ENCODE assay signal across 1 mouse cellular context in genomic region chr3:88082663-88083062, GRCm38 (mm10).
TF ChIP-seq lines count a peak whose summit lies in the region.

No protein-coding gene starts in this region.

TF ChIP-seq in CH12.LX, 34 proteins besides CTCF, POLR2A, EP300 and RAD21 (continued from another document):
- no peak for TF ChIP-seq ZKSCAN1 (IDR thresholded peaks at IDR 0.05; ENCODE audit: borderline replicate concordance, low read depth, low read length)
- TF ChIP-seq ZMIZ1 (IDR thresholded peaks at IDR 0.05; ENCODE audit: low read depth, low read length): no peak
- peak; percentile 89 for TF ChIP-seq ETS1 (conservative IDR thresholded peaks at IDR 0.05; ENCODE audit: low read depth, low read length)
- peak; percentile 64; the same call in 1 of the 2 replicates for TF ChIP-seq MAZ (IDR thresholded peaks at IDR 0.05; ENCODE audit: low read depth, low read length)
- 0 out of 2 replicates have a peak, but pooled peaks have one; percentile 57 for TF ChIP-seq RCOR1 (conservative IDR thresholded peaks at IDR 0.05; ENCODE audit: low read depth, low read length)
- TF ChIP-seq CHD1 (IDR thresholded peaks at IDR 0.05; ENCODE audit: low read depth, low read length): peak; percentile 42; the same call in 1 of the 2 replicates
- TF ChIP-seq E2F4 (IDR thresholded peaks at IDR 0.05; ENCODE audit: insufficient replicate concordance, low read depth, low read length): 0 out of 2 replicates have a peak, but pooled peaks have one; percentile 23
- TF ChIP-seq JUN (IDR thresholded peaks at IDR 0.05; ENCODE audit: insufficient read depth, low read depth, low read length): peak; percentile 89
- TF ChIP-seq IRF4 (IDR thresholded peaks at IDR 0.05; ENCODE audit: low read depth, low read length): peak; percentile 77
- peak; percentile 74 for TF ChIP-seq MEF2A (IDR thresholded peaks at IDR 0.05; ENCODE audit: borderline replicate concordance, low read depth, low read length)
- TF ChIP-seq UBTF (IDR thresholded peaks at IDR 0.05; ENCODE audit: low read depth, low read length): no peak
- TF ChIP-seq TCF12 (IDR thresholded peaks at IDR 0.05; ENCODE audit: low read depth, low read length): peak; percentile 42; the same call in 1 of the 2 replicates
- peak; percentile 63 for TF ChIP-seq ELF1 (IDR thresholded peaks at IDR 0.05; ENCODE audit: low read depth, low read length)
- 0 out of 2 replicates have a peak, but pooled peaks have one; percentile 48 for TF ChIP-seq MAFK (IDR thresholded peaks at IDR 0.05; ENCODE audit: insufficient replicate concordance, low read length)
- TF ChIP-seq TBP (conservative IDR thresholded peaks at IDR 0.05; ENCODE audit: low read depth, low read length): no peak
- TF ChIP-seq ZNF384 (IDR thresholded peaks at IDR 0.05; ENCODE audit: low read depth, low read length): no peak
- peak; percentile 67 for TF ChIP-seq BHLHE40 (IDR thresholded peaks at IDR 0.05; ENCODE audit: low read depth, low read length)
- TF ChIP-seq GABPA (IDR thresholded peaks at IDR 0.05; ENCODE audit: insufficient replicate concordance, low read depth, low read length): no peak
- TF ChIP-seq USF1 (IDR thresholded peaks at IDR 0.05; ENCODE audit: low read depth, low read length): no peak
- TF ChIP-seq POLR2AphosphoS2 (IDR thresholded peaks at IDR 0.05; ENCODE audit: low read depth, low read length): no peak
- TF ChIP-seq CHD2 (IDR thresholded peaks at IDR 0.05; ENCODE audit: low read length): peak; percentile 59; the same call in 1 of the 2 replicates
- peak; percentile 79 for TF ChIP-seq JUND (conservative IDR thresholded peaks at IDR 0.05; ENCODE audit: low read depth, low read length)
- TF ChIP-seq ZC3H11A (IDR thresholded peaks at IDR 0.05; ENCODE audit: low read depth, low read length): no peak
- TF ChIP-seq KAT2A (IDR thresholded peaks at IDR 0.05; ENCODE audit: insufficient replicate concordance, low read length): no peak
- peak; percentile 28; the same call in 1 of the 2 replicates for TF ChIP-seq MXI1 (IDR thresholded peaks at IDR 0.05; ENCODE audit: low read depth, low read length)
